Mouse (Mus musculus) lung, postnatal 0 days (tissue): ENCODE measurements at regions not wholly inside any gene's neighbourhood (a gene's known extent, or its start where the extent isn't known, plus 50 kb on each side); places are given as distances from the start of the nearest gene placed in this dataset.

Experiments used
- CTCF ChIP-seq: IDR thresholded peaks from 2 replicates; pipeline ENCODE4 v1.5.1; 2016; ENCODE audit warnings: antibody characterized with exemption, mild to moderate bottlenecking
- EP300 ChIP-seq: IDR thresholded peaks from 2 replicates; pipeline ENCODE4 v1.6.1; 2016; ENCODE audit warnings: antibody characterized with exemption, mild to moderate bottlenecking, control low read depth

DNA sequence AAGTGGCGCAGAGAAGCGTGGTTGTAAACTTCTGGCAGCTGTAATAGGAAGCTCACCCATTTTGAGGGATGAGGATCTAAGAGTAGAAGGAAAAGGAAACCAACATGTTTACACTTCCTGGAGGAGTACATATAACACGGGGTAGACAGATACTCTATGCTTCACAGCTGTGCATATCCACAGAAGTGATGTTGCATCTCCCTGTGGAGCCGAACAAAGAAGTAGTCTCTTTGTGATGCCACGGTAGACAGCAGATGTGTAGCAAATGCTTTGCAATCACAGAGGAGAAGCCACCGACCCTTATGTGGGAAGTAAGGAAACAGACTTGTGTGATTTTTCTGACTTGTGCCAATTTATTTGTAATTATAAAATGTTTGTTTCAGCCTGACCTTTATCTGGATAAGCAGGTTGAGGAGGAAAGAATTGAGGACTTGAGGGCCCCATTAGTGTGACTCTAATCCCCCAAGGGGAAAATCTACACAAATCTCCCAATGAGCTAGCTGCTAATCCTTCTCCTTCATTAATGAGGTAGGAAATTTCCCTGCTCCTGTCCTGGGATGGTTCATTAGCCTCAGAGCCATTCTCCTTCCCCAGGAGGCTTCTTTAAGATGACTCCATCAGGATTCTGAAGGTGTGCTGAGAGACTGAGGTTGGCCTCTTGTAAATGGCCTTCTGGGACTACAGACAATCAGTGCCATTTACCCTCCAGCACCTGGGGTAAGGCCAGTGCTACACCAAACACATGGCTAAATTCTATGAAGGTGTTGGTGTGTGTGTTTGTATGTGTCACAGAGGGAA is 2119.9 kb upstream of the Lrrc6 start:
- no peak for TF ChIP-seq CTCF
- TF ChIP-seq EP300, result no peak
